Mouse (Mus musculus) intestine, embryonic 14.5 days (tissue): Measurements from ENCODE around the gene Zfp958. TPM values are rescaled to one million over a fixed set of nuclear protein-coding genes. Genes with fewer than 3 reads are reported as not detected.
"Not testable (repeated sequence)": the region's sequence is repeated elsewhere in the genome, so short reads cannot be mapped to it uniquely, and the experiment has no call there.

Source experiments
- ATAC-seq: fragments of 200-750 bp; cut with Nextera tagmentation; replicated peaks from 2 replicates; pipeline ENCODE4 v1.8.0; 2017; ENCODE audit warnings: low read depth, moderate number of reproducible peaks, moderate TSS enrichment, moderate library complexity; ENCODE audit not compliant: low FRiP score, low TSS enrichment
- DNase-seq: peaks from one replicate; pipeline ENCODE4 v3.0.0-alpha.2; 2018; ENCODE audit warnings: low spot score
- H3K27ac ChIP-seq: fragments of 300-500 bp; sonication (generic); 2 replicates; pipeline ENCODE4 v1.5.1; 2014; ENCODE audit warnings: low read depth, mild to moderate bottlenecking, control low read depth
- H3K27me3 ChIP-seq: fragments of 300-500 bp; sonication (generic); replicated peaks from 2 replicates; pipeline ENCODE4 v1.6.1; 2014; ENCODE audit warnings: low read length, control low read depth; ENCODE audit not compliant: control insufficient read depth, insufficient read depth
- H3K36me3 ChIP-seq: fragments of 300-500 bp; sonication (generic); 2 replicates; pipeline ENCODE4 v1.6.1; 2014; ENCODE audit warnings: low read length, control low read depth; ENCODE audit not compliant: control insufficient read depth, insufficient read depth
- H3K4me1 ChIP-seq: fragments of 300-500 bp; sonication (generic); replicated peaks from 2 replicates; pipeline ENCODE4 v1.6.1; 2014; ENCODE audit warnings: low read length, control low read depth, mixed read lengths; ENCODE audit not compliant: control insufficient read depth, insufficient read depth
- H3K4me2 ChIP-seq: fragments of 300-500 bp; sonication (generic); 2 replicates; pipeline ENCODE4 v1.6.1; 2014; ENCODE audit warnings: low read length
- H3K4me3 ChIP-seq: fragments of 300-500 bp; sonication (generic); 2 replicates; pipeline ENCODE4 v1.5.1; 2014; ENCODE audit warnings: low read depth, low read length, control low read depth, mixed read lengths
- H3K9ac ChIP-seq: fragments of 300-500 bp; sonication (generic); 2 replicates; pipeline ENCODE4 v1.6.1; 2014; ENCODE audit warnings: mild to moderate bottlenecking, low read length
- H3K9me3 ChIP-seq: fragments of 300-500 bp; sonication (generic); 2 replicates; pipeline ENCODE4 v1.6.1; 2016; ENCODE audit warnings: low read length, control low read depth; ENCODE audit not compliant: control insufficient read depth
- WGBS: fragments of 180-500 bp; shearing (Covaris S2); extraction: QIAGEN DNeasy Blood & Tissue Kit; methylation state at CpG from one replicate; pipeline ENCODE4 v1.1.7; 2014; 5-methylcytosine and 5-hydroxymethylcytosine counted together
- polyA plus RNA-seq: library from polyadenylated mRNA; unstranded; fragments of >200 nt; fragmentation: Nextera tagmentation; extraction: Ambion mirVana; gene quantifications from 2 replicates; pipeline ENCODE4 v1.2.1, GENCODE M21; 2014

Zfp958 gene
- polyA plus RNA-seq, 1 experiment from 2014 or later, result 14.8 TPM

DNA sequence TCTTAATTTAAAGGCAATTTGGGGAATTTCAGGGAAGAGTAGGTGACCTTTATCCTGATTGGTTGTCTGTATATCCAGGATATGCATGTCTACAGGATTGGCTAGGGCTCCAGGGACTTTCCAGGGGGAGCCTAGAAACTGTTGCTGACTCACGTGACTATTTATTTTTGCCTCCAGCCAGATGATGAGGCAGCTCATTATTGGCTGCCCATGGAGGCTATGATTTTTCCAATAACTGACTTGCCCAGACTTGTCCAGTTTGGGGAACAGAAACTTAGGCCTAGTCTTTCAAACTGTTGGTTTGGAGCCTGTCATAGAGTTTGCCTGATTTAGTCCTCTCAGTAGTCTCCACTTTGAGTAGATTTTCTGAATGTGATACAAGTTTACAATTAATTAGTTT, 14.4 kb downstream of the Zfp958 start:
- Histone ChIP-seq H3K27ac (no peak overlapping the region), H3K9me3 (peaks cover 39% of the 10 kb centered on the region), H3K4me2 (no peak overlapping the region), H3K27me3 (no peaks in the 10 kb centered on the region), H3K4me1 (no peaks in the 10 kb centered on the region), H3K36me3 (peaks cover 62% of the 10 kb centered on the region), H3K9ac (no peak overlapping the region), H3K4me3 (no peak overlapping the region)
- ATAC-seq (no peak), DNase-seq (no peak)
- WGBS, result 93% methylated on average over 1 of the region's 1 CpGs

GRCm38 (mm10) chr8:4637071-4637470, 24.1 kb downstream of the Zfp958 start:
- WGBS, result 94% methylated on average over 4 of the region's 4 CpGs
- ATAC-seq, result no peak

GRCm38 (mm10) chr8:4642974-4643373, 30.0 kb downstream of the Zfp958 start:
- WGBS, result 91% methylated on average over 6 of the region's 6 CpGs
- not testable (repeated sequence) for DNase-seq, H3K36me3 ChIP-seq, ATAC-seq, H3K27ac ChIP-seq, H3K9ac ChIP-seq, H3K4me3 ChIP-seq, H3K4me1 ChIP-seq, H3K9me3 ChIP-seq, H3K27me3 ChIP-seq, H3K4me2 ChIP-seq

More at GRCm38 (mm10) chr8:4637071-4637470, 24.1 kb downstream of the Zfp958 start:
- no peak overlapping the region for H3K27ac ChIP-seq
- H3K4me1 ChIP-seq, result no peaks in the 10 kb centered on the region
- no peak overlapping the region for H3K4me2 ChIP-seq
- no peak for DNase-seq
- no peaks in the 10 kb centered on the region for H3K27me3 ChIP-seq
- no peak overlapping the region for H3K4me3 ChIP-seq
- no peaks in the 10 kb centered on the region for H3K36me3 ChIP-seq
- H3K9ac ChIP-seq, result no peak overlapping the region
- no peaks in the 10 kb centered on the region for H3K9me3 ChIP-seq

DNA sequence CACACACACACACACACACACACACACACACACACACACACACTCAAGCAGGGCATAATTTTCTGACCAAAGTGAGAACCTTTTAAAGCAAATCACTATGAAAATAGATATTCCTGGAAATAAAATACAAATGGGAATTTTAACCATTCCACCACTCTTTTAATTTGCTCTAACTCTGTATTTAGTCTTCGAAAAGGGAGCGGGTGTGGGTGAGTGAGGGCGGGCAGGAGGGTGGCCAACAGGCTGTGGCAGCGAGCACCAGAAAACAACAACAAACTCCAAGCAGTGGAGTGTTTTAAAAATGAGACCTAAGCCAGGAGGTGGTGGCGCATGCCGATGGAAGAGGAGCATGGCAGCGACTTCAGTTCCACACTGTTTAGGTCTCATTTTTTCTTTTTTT, 43.6 kb downstream of the Zfp958 start:
- no peaks in the 10 kb centered on the region for H3K4me1 ChIP-seq
- ATAC-seq (no peak), DNase-seq (no peak)
- no peaks in the 10 kb centered on the region for H3K36me3 ChIP-seq
- H3K4me3 ChIP-seq, result no peak overlapping the region
- H3K9me3 ChIP-seq, result no peaks in the 10 kb centered on the region
- H3K27ac ChIP-seq, result no peak overlapping the region
- H3K4me2 ChIP-seq, result no peak overlapping the region
- H3K27me3 ChIP-seq, result no peaks in the 10 kb centered on the region
- no peak overlapping the region for H3K9ac ChIP-seq
- WGBS, result 82% methylated on average over 7 of the region's 7 CpGs

DNA sequence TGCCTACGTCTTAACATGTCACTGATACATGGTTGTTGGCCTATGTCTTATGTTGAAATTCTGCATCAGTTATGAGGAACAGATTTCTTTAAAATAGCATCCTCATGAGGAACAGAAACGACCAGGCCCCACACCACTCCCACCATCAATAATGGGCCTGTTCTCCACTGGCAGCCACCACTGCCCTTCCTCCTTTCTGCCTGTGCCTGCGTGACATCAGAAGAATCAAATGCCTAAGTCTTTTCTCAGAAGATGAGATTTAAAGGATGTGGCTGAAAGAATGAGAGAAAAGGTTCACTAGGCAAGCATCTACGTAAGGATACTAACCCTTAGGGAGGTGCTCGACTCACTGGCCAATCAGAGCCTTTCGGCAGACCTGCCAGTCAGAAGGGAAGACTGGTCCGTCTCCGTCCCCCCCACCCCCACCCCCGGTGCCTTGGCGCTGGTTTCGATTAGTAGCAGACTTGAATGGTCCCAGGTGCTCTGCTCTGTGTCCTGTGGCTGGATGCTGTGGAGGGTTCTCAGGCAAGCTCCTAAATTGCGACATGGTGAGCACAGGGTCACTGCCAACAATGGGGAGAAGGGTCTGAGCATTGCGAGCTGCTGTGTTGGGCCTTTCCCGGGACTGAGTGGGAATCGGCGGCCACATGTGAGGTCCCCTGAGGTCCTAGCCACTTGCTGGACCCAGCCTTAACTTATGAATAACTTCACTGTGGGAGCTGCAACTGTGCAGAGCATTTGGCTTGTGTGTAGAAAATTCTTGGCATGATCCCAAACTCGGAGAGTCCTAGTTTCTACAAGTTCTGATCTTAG, 62.4 kb downstream of the Zfp958 start:
- Histone ChIP-seq H3K27me3 (no peaks in the 10 kb centered on the region), H3K4me3 (no peak overlapping the region), H3K9me3 (peaks cover 3% of the 10 kb centered on the region; the same call in 1 of the 2 replicates), H3K4me2 (no peak overlapping the region), H3K4me1 (no peaks in the 10 kb centered on the region), H3K36me3 (no peaks in the 10 kb centered on the region), H3K27ac (no peak overlapping the region), H3K9ac (no peak overlapping the region)
- ATAC-seq (no peak), DNase-seq (no peak)
- WGBS, result 80% methylated on average over 17 of the region's 17 CpGs

- ATAC-seq, result no peak
- Histone ChIP-seq H3K9me3 (peaks cover 3% of the 10 kb centered on the region; the same call in 1 of the 2 replicates), H3K36me3 (no peaks in the 10 kb centered on the region), H3K9ac (no peak overlapping the region), H3K4me3 (peak overlapping the region; percentile 66), H3K4me2 (peak overlapping the region; percentile 50), H3K27me3 (no peaks in the 10 kb centered on the region), H3K4me1 (no peaks in the 10 kb centered on the region), H3K27ac (peak overlapping the region; percentile 98; the same call in 1 of the 2 replicates)
- no peak for DNase-seq
- WGBS, result 88% methylated on average over 7 of the region's 7 CpGs
Observed at GRCm38 (mm10) chr8:4676586-4676985, 63.6 kb downstream of the Zfp958 start.

GRCm38 (mm10) chr8:4677265-4678217, 64.6 kb downstream of the Zfp958 start:
- DNase-seq, result peak; percentile 100
- Histone ChIP-seq H3K4me1 (no peaks in the 10 kb centered on the region), H3K4me2 (peak overlapping the region; percentile 50), H3K9ac (peak overlapping the region; percentile 74), H3K27ac (peak overlapping the region; percentile 98), H3K9me3 (peaks cover 3% of the 10 kb centered on the region; the same call in 1 of the 2 replicates), H3K27me3 (no peaks in the 10 kb centered on the region), H3K4me3 (peak overlapping the region; percentile 66), H3K36me3 (no peaks in the 10 kb centered on the region)
- ATAC-seq, result peak; percentile 94
- under 1% methylated on average over 72 of the region's 72 CpGs for WGBS

- no peaks in the 10 kb centered on the region for H3K27me3 ChIP-seq
- H3K4me3 ChIP-seq, result peak overlapping the region; percentile 66
- H3K27ac ChIP-seq, result peak overlapping the region; percentile 98
- peak; percentile 80 for ATAC-seq
- no peaks in the 10 kb centered on the region for H3K4me1 ChIP-seq
- no peaks in the 10 kb centered on the region for H3K36me3 ChIP-seq
- peak overlapping the region; percentile 74 for H3K9ac ChIP-seq
- H3K4me2 ChIP-seq, result peak overlapping the region; percentile 50
- H3K9me3 ChIP-seq, result peaks cover 3% of the 10 kb centered on the region; the same call in 1 of the 2 replicates
- peak; percentile 99 for DNase-seq
- under 1% methylated on average over 37 of the region's 37 CpGs for WGBS
Observed at GRCm38 (mm10) chr8:4678218-4678907, 65.4 kb downstream of the Zfp958 start.
